Mouse (Mus musculus): Measurements from ENCODE around the gene Dnase2a. TPM values are rescaled to one million over a fixed set of nuclear protein-coding genes. Genes with fewer than 3 reads are reported as not detected.

Gene Dnase2a
- total RNA-seq, 2 experiments from 2014 or later = 5.7 to 6.9 TPM

DNA sequence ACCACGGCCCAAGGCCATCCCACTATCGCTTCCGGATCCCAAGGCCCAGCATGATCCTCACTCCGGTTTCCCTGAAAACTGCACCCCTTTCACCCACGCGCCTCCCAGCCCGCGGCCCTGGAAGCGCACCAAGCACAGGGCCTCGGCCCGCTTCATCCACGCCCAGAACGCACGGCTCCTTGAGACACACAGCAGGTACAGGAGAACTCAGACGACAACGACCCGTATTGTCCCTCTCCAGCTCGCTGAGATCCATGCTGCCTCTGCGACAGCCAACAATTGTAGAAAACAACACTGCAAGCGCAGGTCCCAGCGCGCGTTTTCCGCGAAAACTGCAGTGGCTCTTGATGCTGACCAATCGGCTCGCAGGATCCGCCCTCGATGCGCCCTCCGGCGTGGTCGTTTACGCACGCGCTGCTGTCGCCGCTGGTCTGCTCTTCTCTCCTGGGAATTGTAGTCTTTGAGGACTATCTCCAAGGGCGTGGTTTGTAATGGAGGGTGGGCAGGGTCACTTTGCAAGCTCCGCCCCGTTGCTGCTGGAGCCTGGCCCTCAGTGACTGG is 57.5 kb downstream of the Dnase2a start:
- intact Hi-C loops (cut with DNase I; ENCODE audit: low total_unique reads) = no loop called here
- peak; percentile 91 for DNase-seq

DNA sequence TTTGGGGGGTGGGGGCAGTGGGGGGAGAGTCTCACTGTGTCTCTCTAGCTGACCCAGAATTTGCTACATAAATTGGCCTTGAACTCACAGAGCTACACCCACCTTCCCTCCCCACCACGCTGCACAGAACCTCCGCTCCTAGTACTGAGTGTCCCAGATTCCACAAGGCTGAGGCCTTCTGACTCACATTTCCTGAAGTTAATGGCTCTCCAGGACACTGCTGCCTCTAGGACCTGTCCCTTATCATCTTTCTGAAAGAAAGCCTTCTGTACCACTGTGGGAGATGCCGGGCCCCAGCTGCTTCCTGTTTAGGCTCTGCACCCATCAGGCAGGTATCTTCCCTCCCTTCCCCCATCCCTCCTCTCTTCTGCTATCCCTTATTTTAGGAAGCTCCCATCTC is 58.2 kb downstream of the Dnase2a start:
- intact Hi-C loops (cut with DNase I; ENCODE audit: low total_unique reads) = no loop called here
- DNase-seq = no peak

DNA sequence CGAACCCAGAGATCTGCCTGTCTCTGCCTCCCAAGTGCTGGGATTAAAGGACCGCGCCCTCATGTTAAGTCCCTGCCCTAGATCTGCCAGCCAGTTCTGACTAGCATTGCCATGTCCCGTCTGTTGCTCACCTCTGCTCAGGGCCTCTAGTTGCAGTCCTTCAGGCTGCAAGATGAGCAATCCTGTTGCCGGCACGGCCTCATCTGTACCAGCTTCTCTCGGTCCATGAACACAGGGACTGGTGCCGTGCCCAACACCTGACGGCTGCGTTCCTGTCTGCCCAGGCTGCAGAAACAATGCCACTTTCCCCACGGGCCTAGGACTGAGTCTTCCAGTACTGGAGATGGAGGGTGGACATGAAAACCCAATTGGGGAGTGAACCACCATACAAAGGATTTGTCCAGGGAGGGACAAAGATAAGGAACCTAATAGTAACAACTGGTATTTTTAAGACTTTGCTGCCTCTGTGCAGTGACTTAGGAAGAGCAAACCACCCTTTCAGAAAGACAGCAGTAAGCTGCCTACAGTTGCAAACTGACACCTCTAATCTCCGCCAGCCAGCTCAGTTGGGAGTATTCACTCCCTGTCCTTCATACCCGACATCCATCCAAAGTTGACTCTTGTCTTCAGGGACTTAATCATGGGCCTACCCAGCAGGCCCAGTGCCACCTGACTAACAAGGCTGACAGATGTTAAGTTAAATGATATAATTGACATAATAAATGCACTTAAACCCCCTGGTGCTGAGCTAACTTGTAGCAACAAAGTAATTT is 59.4 kb downstream of the Dnase2a start:
- DNase-seq = no peak
- intact Hi-C loops (cut with DNase I; ENCODE audit: low total_unique reads) = no loop called here

DNA sequence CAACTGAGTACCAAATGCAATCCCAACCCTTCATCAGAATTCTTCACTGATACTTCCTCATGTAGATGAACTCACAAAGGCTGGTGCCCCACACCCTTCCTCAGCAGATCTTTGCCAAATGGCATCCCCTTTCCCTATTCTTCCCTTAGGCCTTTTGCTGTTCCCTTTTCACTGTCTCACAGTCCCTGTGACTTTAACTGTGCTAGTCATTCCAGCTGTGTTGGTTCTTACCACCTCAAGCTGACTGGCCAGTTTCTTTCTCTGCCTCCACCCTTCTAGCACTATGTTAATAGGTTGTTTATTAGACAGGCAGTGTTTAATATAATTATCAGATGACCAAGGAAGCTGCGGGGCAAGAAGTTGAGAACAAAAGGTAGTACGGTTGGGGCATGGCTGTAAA is 60.3 kb downstream of the Dnase2a start:
- no peak for DNase-seq
- intact Hi-C loops (cut with DNase I; ENCODE audit: low total_unique reads) = no loop called here

DNA sequence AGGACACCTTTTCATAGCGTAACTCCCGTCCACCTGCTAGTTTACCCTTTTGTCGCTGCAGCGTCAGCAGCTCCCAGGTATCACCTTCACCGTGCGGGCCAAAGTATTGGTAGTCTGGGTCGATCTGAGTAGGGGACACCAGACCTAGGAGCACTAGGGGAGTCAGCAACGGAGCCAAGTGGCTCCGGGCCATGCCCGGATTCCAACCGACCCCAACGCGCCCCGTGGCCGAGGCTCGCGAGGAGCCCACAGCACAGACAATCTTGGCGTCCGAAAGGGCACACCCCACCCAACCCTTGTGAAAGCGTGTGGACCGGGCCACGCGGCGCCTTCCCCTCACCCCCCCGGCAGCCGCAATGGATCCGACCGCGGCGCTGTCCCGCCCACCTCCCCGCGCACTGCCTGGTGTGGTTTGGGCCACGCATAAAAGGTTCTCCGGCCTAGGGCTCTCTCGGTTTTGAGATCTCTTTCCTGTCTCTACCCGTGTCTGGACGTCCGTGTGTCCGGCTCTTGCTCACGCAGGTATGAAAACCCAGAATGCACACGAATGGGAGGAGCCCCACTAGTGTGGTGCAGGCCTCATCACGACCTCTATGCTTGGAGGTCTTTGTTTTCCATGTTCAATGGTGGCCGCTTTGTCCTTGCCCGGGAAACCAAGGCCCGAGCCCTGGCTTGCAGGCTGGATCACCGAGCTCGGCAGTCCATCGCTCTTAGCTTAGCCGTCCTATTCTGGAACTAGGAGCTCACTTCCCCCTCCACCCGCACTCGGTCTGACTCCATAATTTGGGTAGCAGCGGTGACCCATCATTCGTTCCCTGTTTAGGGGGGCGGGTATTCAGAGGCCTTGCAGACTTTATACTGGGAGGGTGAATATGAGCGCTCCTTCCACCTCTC is 61.1 kb downstream of the Dnase2a start, which contains the start of the genes Gm49661, Prdx2 and Rnaseh2a:
Gene Gm49661 (minus strand): TSS at position 193 of the 894 bp plus-strand sequence.
Gene Prdx2 (plus strand): TSS at position 347 of the 894 bp plus-strand sequence.
Gene Rnaseh2a (minus strand): TSS at position 527 of the 894 bp plus-strand sequence.
- DNase-seq = peak; percentile 79
- intact Hi-C loops (cut with DNase I; ENCODE audit: low total_unique reads) = no loop called here

DNA sequence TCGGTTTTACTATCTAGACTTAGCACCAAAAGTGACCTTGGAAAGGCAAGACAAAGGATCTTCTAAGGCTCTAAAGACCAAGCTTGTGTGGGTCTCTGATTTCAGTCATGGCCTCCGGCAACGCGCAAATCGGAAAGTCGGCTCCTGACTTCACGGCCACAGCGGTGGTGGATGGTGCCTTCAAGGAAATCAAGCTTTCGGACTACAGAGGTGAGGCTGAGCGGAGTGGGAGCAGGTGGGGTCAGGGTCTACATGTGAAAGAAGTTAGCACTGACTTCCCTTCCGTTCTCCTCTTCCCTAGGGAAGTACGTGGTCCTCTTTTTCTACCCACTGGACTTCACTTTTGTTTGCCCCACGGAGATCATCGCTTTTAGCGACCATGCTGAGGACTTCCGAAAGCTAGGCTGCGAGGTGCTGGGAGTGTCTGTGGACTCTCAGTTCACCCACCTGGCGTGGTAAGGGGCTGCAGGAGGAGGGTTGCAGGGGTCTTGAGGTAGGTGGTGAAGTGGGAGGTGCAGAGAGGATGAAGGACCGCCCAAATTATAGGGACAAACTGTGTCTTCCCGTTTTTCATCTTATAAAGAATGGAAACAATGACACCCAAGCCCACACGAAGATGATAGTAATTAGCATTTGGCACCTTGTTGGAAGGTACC is 61.9 kb downstream of the Dnase2a start:
- DNase-seq = no peak
- intact Hi-C loops (cut with DNase I; ENCODE audit: low total_unique reads) = no loop called here

DNA sequence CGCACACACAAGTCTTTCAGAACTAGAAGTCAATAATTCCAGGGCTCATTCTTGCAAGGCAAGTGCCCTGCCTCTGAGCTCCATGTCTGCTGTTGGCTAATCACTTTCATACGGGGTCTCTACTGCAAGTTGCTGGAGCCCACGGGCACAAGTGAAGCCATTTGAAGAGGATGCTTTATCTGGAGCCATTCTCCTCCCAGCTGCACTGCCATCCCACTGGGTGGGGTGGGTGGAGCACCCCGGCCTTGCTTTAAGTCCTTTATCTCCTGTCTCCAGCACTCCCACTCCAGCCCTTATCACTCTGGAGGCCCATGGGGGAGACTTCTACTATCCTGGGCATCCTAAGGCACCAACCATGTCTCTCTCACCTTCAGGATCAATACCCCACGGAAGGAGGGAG is 62.6 kb downstream of the Dnase2a start:
- intact Hi-C loops (cut with DNase I; ENCODE audit: low total_unique reads) = no loop called here
- DNase-seq = no peak

Small RNA genes lying within 50 kb of the gene (microRNA-seq; reads per million reads assigned to microRNA genes)
- gene Gm24197 (0 reads per million in 2 experiments), gene Mir7069 (0.32 to 1.5 reads per million in 2 experiments)

Other genes starting within 250 kb of the Dnase2a start
- gene Ier2, start 245.7 kb upstream of the Dnase2a start, total RNA-seq (2021) = 10 to 100 TPM; 10.5 to 10.8 TPM
- 10 to 100 TPM; 26.0 to 36.2 TPM for gene Trmt1, start 222.3 kb upstream of the Dnase2a start, total RNA-seq (2021)
- gene Nacc1, start 220.7 kb upstream of the Dnase2a start, total RNA-seq (2021) = 10 to 100 TPM; 25.7 to 33.6 TPM
- gene Lyl1, start 207.1 kb upstream of the Dnase2a start, total RNA-seq (2021) = 1 to 10 TPM; 2.7 to 2.9 TPM
- 1 to 10 TPM in 1 of 2 experiments, under 1 TPM in 1; 0.66 to 1.1 TPM for gene G430095P16Rik, start 185.6 kb upstream of the Dnase2a start, total RNA-seq (2021)
- gene Nfix, start 108.2 kb upstream of the Dnase2a start, total RNA-seq (2021) = 100 to 1,000 TPM; 531 to 566 TPM
- 1 to 10 TPM; 6.0 to 7.2 TPM for gene Dand5, start 85.7 kb upstream of the Dnase2a start, total RNA-seq (2021)
- gene Gadd45gip1, start 77.0 kb upstream of the Dnase2a start, total RNA-seq (2021) = 10 to 100 TPM; 28.4 to 28.8 TPM
- gene Rad23a, start 67.9 kb upstream of the Dnase2a start, total RNA-seq (2021) = 100 to 1,000 TPM; 122 to 124 TPM
- 100 to 1,000 TPM; 197 to 229 TPM for gene Calr, start 61.6 kb upstream of the Dnase2a start, total RNA-seq (2021)
- gene Farsa, start 51.6 kb upstream of the Dnase2a start, total RNA-seq (2021) = 10 to 100 TPM; 24.8 to 25.5 TPM
- gene Syce2, start 36.4 kb upstream of the Dnase2a start, total RNA-seq (2021) = 1 to 10 TPM; 2.1 to 2.6 TPM
- 10 to 100 TPM; 23.3 to 30.0 TPM for gene Gcdh, start 14.6 kb upstream of the Dnase2a start, total RNA-seq (2021)
- under 1 TPM in 1 of 2 experiments, not detected in 1; 0.23 TPM for gene Klf1, start 6.6 kb upstream of the Dnase2a start, total RNA-seq (2021)
- gene Mast1, start 28.8 kb downstream of the Dnase2a start, total RNA-seq (2021) = under 1 TPM in 1 of 2 experiments, not detected in 1; 0.07 TPM
- gene Rtbdn, start 38.4 kb downstream of the Dnase2a start, total RNA-seq (2021) = not detected
- gene Gm49661, start 60.9 kb downstream of the Dnase2a start, total RNA-seq (2021) = not detected
- 100 to 1,000 TPM; 224 to 248 TPM for gene Prdx2, start 61.0 kb downstream of the Dnase2a start, total RNA-seq (2021)
- 10 to 100 TPM; 22.6 to 28.4 TPM for gene Rnaseh2a, start 61.2 kb downstream of the Dnase2a start, total RNA-seq (2021)
- gene Junb, start 70.2 kb downstream of the Dnase2a start, total RNA-seq (2021) = 1 to 10 TPM; 6.2 to 6.3 TPM
- gene Hook2, start 82.0 kb downstream of the Dnase2a start, total RNA-seq (2021) = 1 to 10 TPM; 1.4 to 1.5 TPM
- gene Best2, start 106.0 kb downstream of the Dnase2a start, total RNA-seq (2021) = not detected
- gene Asna1, start 116.7 kb downstream of the Dnase2a start, total RNA-seq (2021) = 10 to 100 TPM; 44.3 to 44.9 TPM
- 10 to 100 TPM; 77.5 to 92.1 TPM for gene Trir, start 118.3 kb downstream of the Dnase2a start, total RNA-seq (2021)
- 10 to 100 TPM; 24.6 to 27.9 TPM for gene Tnpo2, start 128.4 kb downstream of the Dnase2a start, total RNA-seq (2021)
- 1 to 10 TPM; 3.6 to 4.7 TPM for gene Fbxw9, start 151.5 kb downstream of the Dnase2a start, total RNA-seq (2021)
- not detected for gene Gm5741, start 159.4 kb downstream of the Dnase2a start, total RNA-seq (2021)
- 10 to 100 TPM; 18.2 to 20.2 TPM for gene Dhps, start 163.2 kb downstream of the Dnase2a start, total RNA-seq (2021)
- gene Wdr83os, start 172.2 kb downstream of the Dnase2a start, total RNA-seq (2021) = 10 to 100 TPM; 45.3 to 46.2 TPM
- gene Wdr83, start 172.7 kb downstream of the Dnase2a start, total RNA-seq (2021) = 10 to 100 TPM; 13.2 to 15.1 TPM
- 10 to 100 TPM; 13.6 to 14.0 TPM for gene Man2b1, start 174.7 kb downstream of the Dnase2a start, total RNA-seq (2021)
- gene Zfp791, start 214.5 kb downstream of the Dnase2a start, total RNA-seq (2021) = under 1 TPM; 0.86 to 0.92 TPM
- not detected for gene Cks1brt, start 243.4 kb downstream of the Dnase2a start, total RNA-seq (2021)

Measured in gastrocnemius, postnatal 14 days (tissue).